Mouse (Mus musculus) forebrain, embryonic 12.5 days (tissue): ENCODE data around the gene Bex4. TPM values are rescaled to one million over a fixed set of nuclear protein-coding genes. Genes with fewer than 3 reads are reported as not detected.
"Not testable (repeated sequence)": the region's sequence is repeated elsewhere in the genome, so short reads cannot be mapped to it uniquely, and the experiment has no call there.

Experiments
- ATAC-seq: fragments of 200-750 bp; cut with Nextera tagmentation; 2 replicates; pipeline ENCODE4 v1.8.0; 2017; ENCODE audit warnings: moderate TSS enrichment; ENCODE audit not compliant: low FRiP score
- H3K27ac ChIP-seq: fragments of 300-500 bp; sonication (generic); 2 replicates; pipeline ENCODE4 v1.5.1; 2016; ENCODE audit warnings: mild to moderate bottlenecking
- H3K27me3 ChIP-seq: fragments of 300-500 bp; sonication (generic); 2 replicates; pipeline ENCODE4 v1.6.1; 2016; ENCODE audit warnings: mild to moderate bottlenecking
- H3K36me3 ChIP-seq: fragments of 300-500 bp; sonication (generic); replicated peaks from 2 replicates; pipeline ENCODE4 v1.6.1; 2016; ENCODE audit warnings: mild to moderate bottlenecking
- H3K4me1 ChIP-seq: fragments of 300-500 bp; sonication (generic); 2 replicates; pipeline ENCODE4 v1.6.1; 2016
- H3K4me2 ChIP-seq: fragments of 300-500 bp; sonication (generic); 2 replicates; pipeline ENCODE4 v1.6.1; 2016; ENCODE audit warnings: mild to moderate bottlenecking, moderate library complexity
- H3K4me3 ChIP-seq: fragments of 300-500 bp; sonication (generic); replicated peaks from 2 replicates; pipeline ENCODE4 v1.5.1; 2016; ENCODE audit warnings: mild to moderate bottlenecking
- H3K9ac ChIP-seq: fragments of 300-500 bp; sonication (generic); 2 replicates; pipeline ENCODE4 v1.6.1; 2016; ENCODE audit warnings: mild to moderate bottlenecking
- H3K9me3 ChIP-seq: fragments of 300-500 bp; sonication (generic); 2 replicates; pipeline ENCODE4 v1.6.1; 2016
- WGBS: fragments of 180-500 bp; shearing (Covaris S2); methylation state at CpG from one replicate; pipeline ENCODE4 v1.1.7; 2016; 5-methylcytosine and 5-hydroxymethylcytosine counted together
- polyA plus RNA-seq: library from polyadenylated mRNA; unstranded; fragments of >200 nt; fragmentation: Nextera tagmentation; extraction: Ambion mirVana; gene quantifications from 2 replicates; pipeline ENCODE4 v1.2.1, GENCODE M21; 2016

The Bex4 gene
- polyA plus RNA-seq, 1 experiment from 2014 or later = 124 TPM

DNA sequence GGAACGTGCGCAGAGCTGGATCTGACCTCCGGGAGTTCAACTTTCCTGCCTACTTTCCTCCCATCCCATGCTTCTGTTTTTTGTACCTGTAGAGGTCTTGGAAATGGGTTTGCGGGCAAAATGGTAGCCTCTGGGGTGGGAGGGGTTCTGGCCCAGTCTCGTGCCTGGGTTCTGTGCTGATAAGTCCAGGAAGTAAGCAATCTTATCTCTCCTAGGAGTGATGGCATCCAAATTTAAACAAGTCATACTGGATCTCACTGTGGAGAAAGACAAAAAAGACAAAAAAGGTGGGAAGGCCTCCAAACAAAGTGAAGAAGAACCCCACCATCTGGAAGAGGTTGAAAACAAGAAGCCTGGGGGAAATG, 826 bp downstream of the Bex4 start:
- H3K27me3 ChIP-seq, H3K4me1 ChIP-seq, H3K9me3 ChIP-seq, H3K27ac ChIP-seq, H3K36me3 ChIP-seq, ATAC-seq: not testable (repeated sequence)
- Histone ChIP-seq H3K4me3 (peak overlapping the region; percentile 45), H3K9ac (0 out of 2 replicates have a peak overlapping the region, but pooled peaks have one; percentile 47), H3K4me2 (peak overlapping the region; percentile 51)
- WGBS = 35% methylated on average over 5 of the region's 5 CpGs

DNA sequence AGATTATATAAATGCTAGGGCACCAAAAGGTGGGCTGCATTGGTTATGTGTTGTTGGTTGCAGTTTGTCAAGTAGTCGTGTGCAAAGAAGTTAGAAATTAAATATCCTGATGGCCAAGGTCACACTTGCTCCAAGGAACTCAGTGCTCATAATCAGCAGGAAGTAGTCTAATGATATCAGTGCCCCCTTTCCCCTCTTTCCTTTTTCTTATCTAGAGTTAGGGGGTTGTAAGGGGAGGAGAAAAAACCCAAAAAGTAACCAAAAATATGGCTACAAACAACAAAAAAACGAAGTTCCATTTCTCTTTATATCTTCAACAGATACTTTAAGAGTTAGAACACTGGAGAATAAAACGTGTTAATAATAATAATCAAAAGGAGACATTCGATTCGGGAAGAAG, 2.6 kb downstream of the Bex4 start:
- H3K4me3 ChIP-seq = no peak overlapping the region
- no peaks in the 10 kb centered on the region for H3K9me3 ChIP-seq
- no peak for ATAC-seq
- no peaks in the 10 kb centered on the region for H3K36me3 ChIP-seq
- H3K27ac ChIP-seq = no peak overlapping the region
- no peak overlapping the region for H3K4me2 ChIP-seq
- H3K9ac ChIP-seq = no peak overlapping the region
- H3K4me1 ChIP-seq = no peaks in the 10 kb centered on the region
- 75% methylated on average over 5 of the region's 5 CpGs for WGBS
- no peaks in the 10 kb centered on the region for H3K27me3 ChIP-seq

DNA sequence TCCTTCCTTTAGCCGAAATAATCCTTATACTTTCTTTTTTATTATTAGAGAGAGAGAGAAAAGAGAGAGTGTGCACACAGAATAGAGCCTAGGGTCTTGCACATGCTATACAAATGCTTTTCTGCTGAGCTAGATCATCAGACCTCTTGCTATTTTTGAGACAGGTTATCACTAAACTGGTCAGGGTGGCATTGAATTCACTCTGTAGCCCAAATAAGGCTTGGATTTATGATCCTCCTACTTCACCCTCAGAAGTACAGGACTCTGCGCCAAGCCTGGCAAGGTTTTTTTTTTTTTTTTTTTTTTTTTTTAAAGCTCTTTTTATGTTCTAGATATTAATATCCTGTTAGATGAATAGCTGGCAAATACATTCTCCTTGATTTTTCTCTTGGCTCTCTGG, 4.9 kb downstream of the Bex4 start:
- no peaks in the 10 kb centered on the region for H3K9me3 ChIP-seq
- H3K27me3 ChIP-seq = no peaks in the 10 kb centered on the region
- ATAC-seq = no peak
- no peak overlapping the region for H3K27ac ChIP-seq
- H3K4me2 ChIP-seq = no peak overlapping the region
- H3K9ac ChIP-seq = no peak overlapping the region
- no peaks in the 10 kb centered on the region for H3K4me1 ChIP-seq
- no peak overlapping the region for H3K4me3 ChIP-seq
- WGBS = 81% methylated on average over 2 of the region's 2 CpGs
- no peaks in the 10 kb centered on the region for H3K36me3 ChIP-seq

DNA sequence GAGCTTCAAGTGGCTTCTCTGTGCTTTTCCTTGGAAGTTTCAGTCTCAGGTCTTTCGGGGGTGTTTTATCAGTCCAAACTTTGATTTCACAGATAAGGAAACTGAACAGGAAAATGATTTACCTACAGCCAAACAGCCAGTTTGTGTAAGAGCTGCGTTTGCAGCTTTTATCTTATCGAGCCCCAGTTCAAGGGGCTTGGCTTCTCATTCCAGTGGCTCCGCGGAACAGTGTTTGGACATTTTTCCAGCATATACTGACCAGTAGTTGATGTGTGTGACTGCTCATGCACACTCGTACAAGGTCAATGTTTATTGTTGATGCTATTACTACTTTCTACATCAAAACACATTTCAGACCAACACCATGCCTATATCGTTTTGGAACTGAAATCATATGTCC, 5.4 kb downstream of the Bex4 start:
- H3K9me3 ChIP-seq = no peaks in the 10 kb centered on the region
- no peaks in the 10 kb centered on the region for H3K4me1 ChIP-seq
- 85% methylated on average over 7 of the region's 7 CpGs for WGBS
- no peaks in the 10 kb centered on the region for H3K27me3 ChIP-seq
- no peak overlapping the region for H3K4me3 ChIP-seq
- ATAC-seq = no peak
- no peak overlapping the region for H3K4me2 ChIP-seq
- H3K27ac ChIP-seq = no peak overlapping the region
- H3K36me3 ChIP-seq = no peaks in the 10 kb centered on the region
- no peak overlapping the region for H3K9ac ChIP-seq

DNA sequence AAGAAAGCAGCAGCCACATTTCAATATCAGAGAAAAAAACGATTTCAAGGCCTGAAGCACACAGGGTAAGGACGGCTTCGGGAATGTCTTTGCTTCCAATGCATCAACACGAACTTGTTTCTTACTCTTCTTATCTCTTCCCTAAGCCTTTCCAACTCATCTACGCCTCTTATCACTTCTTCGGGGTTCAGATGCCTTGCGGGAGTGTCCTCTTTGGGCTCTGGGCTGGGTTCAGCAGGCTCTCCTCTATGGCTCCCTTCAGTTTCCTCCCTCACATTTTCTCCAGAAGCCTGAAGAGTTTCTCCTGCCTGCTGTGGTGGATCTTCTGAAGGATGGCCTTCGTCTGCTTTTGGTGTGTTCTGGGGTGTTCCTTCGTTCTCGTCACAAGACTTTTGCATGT, 31.8 kb downstream of the Bex4 start:
- H3K9ac ChIP-seq = no peak overlapping the region
- H3K9me3 ChIP-seq = no peaks in the 10 kb centered on the region
- 71% methylated on average over 10 of the region's 10 CpGs for WGBS
- no peaks in the 10 kb centered on the region for H3K36me3 ChIP-seq
- no peaks in the 10 kb centered on the region for H3K4me1 ChIP-seq
- no peak overlapping the region for H3K27ac ChIP-seq
- ATAC-seq = no peak
- H3K4me2 ChIP-seq = peak overlapping the region; percentile 54
- H3K4me3 ChIP-seq = peak overlapping the region; percentile 51
- peaks cover 8% of the 10 kb centered on the region for H3K27me3 ChIP-seq

DNA sequence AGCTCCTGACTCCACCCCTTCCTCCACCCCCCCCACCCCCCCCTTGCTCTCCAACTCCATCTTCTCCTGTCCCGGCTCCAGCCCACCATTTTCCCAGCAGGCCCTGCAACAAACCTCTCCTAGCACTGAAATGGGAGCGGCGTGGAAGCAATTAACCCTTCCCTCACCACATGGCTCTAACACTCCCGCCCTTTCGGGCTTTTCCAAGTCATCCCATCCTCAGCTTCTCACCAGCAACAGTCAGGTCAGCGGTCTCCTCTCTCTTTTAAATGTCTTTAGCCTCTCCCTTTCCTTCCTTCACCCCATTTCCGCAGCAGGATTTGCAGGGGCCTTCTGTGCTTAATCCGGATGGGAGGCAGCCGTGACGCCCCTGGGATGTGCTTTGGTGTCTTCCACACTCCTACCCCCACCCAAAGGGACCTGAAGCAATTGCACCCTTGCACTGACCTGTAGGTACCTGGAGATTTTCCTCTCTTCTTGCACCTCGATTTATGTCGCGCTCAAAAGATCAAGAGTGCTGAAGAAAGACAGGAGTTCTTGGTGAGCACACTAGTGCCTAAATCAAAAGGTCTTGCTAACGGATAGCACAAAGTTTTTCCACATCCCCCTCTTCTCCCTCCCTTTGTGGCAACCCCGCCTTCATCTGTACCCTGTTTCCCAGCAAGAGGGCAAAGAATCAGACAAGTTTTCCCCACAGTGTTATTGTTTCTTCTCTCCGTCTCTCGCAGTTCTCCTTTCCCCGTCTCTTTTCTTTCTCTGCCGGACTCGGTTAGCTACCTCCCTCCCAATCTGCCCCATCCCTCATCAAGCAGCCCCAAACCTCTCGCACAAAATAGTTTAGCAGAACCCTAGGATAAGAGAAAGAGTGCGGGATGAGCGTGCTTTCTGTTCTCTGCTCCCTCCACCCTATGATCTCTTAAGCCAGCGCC, 32.7 kb downstream of the Bex4 start:
- peaks cover 15% of the 10 kb centered on the region for H3K27me3 ChIP-seq
- WGBS = 22% methylated on average over 24 of the region's 24 CpGs
- peak overlapping the region; percentile 54 for H3K4me2 ChIP-seq
- peak; percentile 71 for ATAC-seq
- no peaks in the 10 kb centered on the region for H3K36me3 ChIP-seq
- H3K4me3 ChIP-seq = peak overlapping the region; percentile 51
- no peaks in the 10 kb centered on the region for H3K4me1 ChIP-seq
- no peaks in the 10 kb centered on the region for H3K9me3 ChIP-seq
- peak overlapping the region; percentile 82 for H3K27ac ChIP-seq
- H3K9ac ChIP-seq = peak overlapping the region; percentile 60

DNA sequence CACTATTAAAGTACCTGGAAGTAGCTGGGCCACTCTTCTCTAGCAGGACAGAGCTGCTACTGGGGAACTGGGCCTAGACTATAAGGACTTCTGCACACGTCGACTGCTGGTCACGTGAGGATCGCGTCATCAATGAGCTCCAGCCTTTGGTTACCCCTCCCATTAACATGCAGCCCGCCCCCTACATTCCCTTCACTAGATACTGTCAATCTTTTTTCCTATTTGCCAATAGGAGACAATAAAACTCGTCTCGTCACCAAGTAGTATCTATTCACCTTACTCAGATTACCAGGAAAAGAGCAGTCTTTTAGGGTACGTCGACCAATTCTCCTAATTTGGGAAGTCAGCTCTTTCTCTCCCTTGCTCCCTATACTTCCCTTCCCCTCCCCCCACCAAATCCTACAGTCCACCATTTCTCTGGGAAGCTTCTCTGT, 33.3 kb downstream of the Bex4 start, which contains the start of gene Tceal8:
Gene Tceal8 (minus strand): TSS at position 225 of the 434 bp plus-strand sequence.
- peaks cover 11% of the 10 kb centered on the region for H3K27me3 ChIP-seq
- ATAC-seq = peak; percentile 98
- peak within 1 kb of the TSS; percentile 51 for H3K4me3 ChIP-seq
- 18% methylated on average over 10 of the region's 10 CpGs for WGBS
- H3K9me3 ChIP-seq = no peaks in the 10 kb centered on the region
- H3K4me1 ChIP-seq = no peaks in the 10 kb centered on the region
- no peaks in the 10 kb centered on the region for H3K36me3 ChIP-seq
- peak within 1 kb of the TSS; percentile 60 for H3K9ac ChIP-seq
- H3K4me2 ChIP-seq = peak within 1 kb of the TSS; percentile 54
- peak within 1 kb of the TSS; percentile 82 for H3K27ac ChIP-seq

DNA sequence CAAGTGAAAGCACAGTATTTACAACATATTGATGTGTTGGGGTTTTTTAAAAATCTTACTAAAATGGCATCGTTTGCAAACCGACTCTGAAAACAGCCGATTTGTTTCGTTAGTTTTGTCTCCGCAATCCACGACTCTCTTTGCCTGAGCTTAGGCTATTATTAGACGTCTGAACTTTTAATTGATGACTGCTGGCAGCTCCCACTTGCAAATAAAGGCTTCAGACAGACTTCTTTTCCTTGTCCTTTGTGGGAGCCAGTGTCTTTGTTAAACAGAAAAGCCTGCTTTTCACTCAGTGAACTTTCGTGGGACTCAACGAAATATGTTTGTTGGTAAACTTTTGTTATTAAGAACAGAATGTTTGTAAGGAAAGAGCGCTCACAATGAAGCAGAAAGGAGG, 34.0 kb downstream of the Bex4 start:
- Histone ChIP-seq H3K27ac (0 out of 2 replicates have a peak overlapping the region, but pooled peaks have one; percentile 13), H3K27me3 (peaks cover 11% of the 10 kb centered on the region), H3K4me2 (peak overlapping the region; percentile 49), H3K4me3 (peak overlapping the region; percentile 51), H3K9me3 (no peaks in the 10 kb centered on the region), H3K36me3 (no peaks in the 10 kb centered on the region), H3K4me1 (no peaks in the 10 kb centered on the region), H3K9ac (0 out of 2 replicates have a peak overlapping the region, but pooled peaks have one; percentile 21)
- WGBS = 27% methylated on average over 10 of the region's 10 CpGs
- no peak; the same call in 1 of the 2 replicates for ATAC-seq

DNA sequence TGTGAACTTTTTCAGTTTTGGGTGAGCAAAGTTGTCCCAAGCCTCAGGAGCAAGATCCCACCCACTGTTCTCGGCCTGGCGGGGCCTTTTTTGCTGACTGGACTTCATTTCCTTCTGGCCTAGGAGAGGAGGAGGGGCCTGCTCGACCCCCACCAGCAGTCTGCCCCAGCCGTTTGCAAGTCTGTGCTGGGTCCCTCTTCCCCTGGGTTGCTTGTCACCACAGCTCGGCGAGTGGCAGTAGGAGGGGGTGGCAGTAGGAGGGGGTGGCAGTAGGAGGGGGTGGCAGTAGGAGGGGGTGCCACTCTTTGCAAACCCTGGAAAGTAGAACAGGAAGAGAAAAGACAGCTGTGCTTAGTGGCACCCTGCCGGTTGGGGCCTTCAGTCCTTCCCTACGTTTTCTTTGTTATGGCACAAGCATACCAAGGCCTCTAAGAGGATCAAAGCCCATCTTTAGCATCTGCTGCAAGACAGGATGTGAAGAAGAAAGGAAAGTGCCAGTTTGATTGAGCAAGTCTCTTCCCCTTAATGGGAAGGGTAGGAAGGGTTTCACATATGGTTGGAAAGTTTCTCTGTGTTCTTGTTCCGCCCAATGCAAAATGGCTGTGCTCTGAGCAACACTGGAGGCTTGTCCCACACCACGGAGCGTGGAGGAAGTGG, 42.2 kb downstream of the Bex4 start:
- Histone ChIP-seq H3K27me3 (peaks cover 21% of the 10 kb centered on the region), H3K27ac (no peak overlapping the region)
- 22% methylated on average over 9 of the region's 11 CpGs for WGBS

DNA sequence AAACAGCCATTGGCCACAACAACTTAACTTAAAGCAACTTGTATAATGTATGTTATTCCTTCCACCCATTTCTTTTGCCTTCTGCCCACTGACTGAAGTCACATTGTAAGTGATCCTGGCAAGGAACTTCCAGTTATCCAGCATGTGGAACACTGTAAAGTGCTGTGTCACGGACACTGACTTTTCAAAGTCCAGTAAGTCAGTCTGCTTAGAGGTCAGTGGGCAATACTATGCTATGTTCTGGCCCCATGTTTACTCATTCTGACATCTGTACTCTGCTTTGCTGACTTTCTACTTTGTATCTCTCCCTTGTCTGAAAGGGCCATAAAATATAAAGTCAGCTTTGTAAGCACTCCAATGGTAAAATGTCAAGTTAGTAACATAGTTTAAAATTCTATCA, 44.3 kb downstream of the Bex4 start:
- Histone ChIP-seq H3K4me3 (no peak overlapping the region), H3K9me3 (no peaks in the 10 kb centered on the region), H3K27ac (no peak overlapping the region), H3K36me3 (no peaks in the 10 kb centered on the region), H3K27me3 (peaks cover 17% of the 10 kb centered on the region), H3K9ac (no peak overlapping the region), H3K4me1 (no peaks in the 10 kb centered on the region), H3K4me2 (no peak overlapping the region)
- WGBS = 89% methylated on average over 1 of the region's 1 CpGs
- ATAC-seq = no peak

More for the DNA sequence above, 42.2 kb downstream of the Bex4 start:
- Histone ChIP-seq H3K9me3 (no peaks in the 10 kb centered on the region), H3K4me3 (no peak overlapping the region), H3K4me1 (no peaks in the 10 kb centered on the region), H3K4me2 (no peak overlapping the region), H3K9ac (no peak overlapping the region), H3K36me3 (no peaks in the 10 kb centered on the region)
- ATAC-seq = no peak
